Mouse (Mus musculus): ENCODE measurements around the gene Ccdc50. TPM values are rescaled to one million over a fixed set of nuclear protein-coding genes. Genes with fewer than 3 reads are reported as not detected.

The Ccdc50 gene
- polyA plus RNA-seq (2015; fragmentation: Nextera tagmentation; extraction: Ambion mirVana) = 13.1 and 13.4 TPM in 2 replicates

DNA sequence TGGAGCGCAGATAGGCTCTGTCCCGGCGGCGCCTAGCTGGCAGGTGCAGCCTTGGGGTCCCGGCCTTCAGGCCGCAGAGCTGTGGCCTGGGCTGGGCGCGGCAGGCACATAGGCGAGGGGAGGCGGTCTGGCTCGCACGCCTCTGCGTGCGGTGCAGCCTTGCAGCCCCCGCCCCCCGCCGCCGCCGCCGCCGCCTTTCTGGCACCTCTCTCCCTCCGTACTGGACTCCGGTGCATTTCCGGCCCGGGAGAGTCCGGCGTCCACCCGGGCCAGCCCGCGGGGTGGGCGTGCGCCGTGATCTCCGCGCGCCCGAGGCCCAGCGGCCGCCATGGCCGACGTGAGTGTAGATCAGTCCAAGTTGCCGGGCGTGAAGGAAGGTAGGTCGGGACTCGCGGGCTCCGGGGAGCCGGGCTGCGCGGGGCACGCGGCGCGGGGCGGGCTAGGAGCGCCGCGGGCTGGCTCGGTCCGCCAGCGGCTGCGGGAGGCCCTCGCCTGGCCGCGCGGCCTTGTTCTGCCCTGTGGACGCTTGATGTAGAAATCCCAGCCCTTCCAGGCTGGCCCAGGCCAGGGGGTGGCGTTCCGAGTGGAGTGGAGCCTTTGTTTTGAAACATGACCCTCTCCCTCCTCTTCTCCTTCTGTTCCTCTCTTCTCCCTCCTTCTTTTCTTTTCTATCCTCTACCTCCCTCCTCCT lies at the start of gene Ccdc50:
TSS of gene Ccdc50 (plus strand) at position 109 of the 691 bp plus-strand sequence.
- no peaks in the 10 kb centered on the region for H3K27me3 ChIP-seq (ENCODE audit: control insufficient read depth, insufficient read depth, low read depth, low read length)
- peaks cover 14% of the 10 kb centered on the region for H3K4me1 ChIP-seq (ENCODE audit: control insufficient read depth, low read depth, low read length)
- 0% methylated on average over 59 of the region's 69 CpGs for WGBS (ENCODE audit: insufficient replicate concordance)
- ATAC-seq (ENCODE audit: low read depth) = peak; percentile 91
- peak within 1 kb of the TSS; percentile 88 for H3K9ac ChIP-seq (ENCODE audit: low read depth, low read length)
- peak within 1 kb of the TSS; percentile 86 for H3K27ac ChIP-seq (ENCODE audit: low read length)
- peak within 1 kb of the TSS; percentile 61 for H3K4me2 ChIP-seq (ENCODE audit: low read depth, low read length)
- no peaks in the 10 kb centered on the region for H3K9me3 ChIP-seq (replicated peaks; ENCODE audit: control insufficient read depth, low read length)
- peak within 1 kb of the TSS; percentile 79 for H3K4me3 ChIP-seq (ENCODE audit: low read depth, low read length)
- H3K36me3 ChIP-seq (ENCODE audit: control insufficient read depth, insufficient read depth) = no peaks in the 10 kb centered on the region

DNA sequence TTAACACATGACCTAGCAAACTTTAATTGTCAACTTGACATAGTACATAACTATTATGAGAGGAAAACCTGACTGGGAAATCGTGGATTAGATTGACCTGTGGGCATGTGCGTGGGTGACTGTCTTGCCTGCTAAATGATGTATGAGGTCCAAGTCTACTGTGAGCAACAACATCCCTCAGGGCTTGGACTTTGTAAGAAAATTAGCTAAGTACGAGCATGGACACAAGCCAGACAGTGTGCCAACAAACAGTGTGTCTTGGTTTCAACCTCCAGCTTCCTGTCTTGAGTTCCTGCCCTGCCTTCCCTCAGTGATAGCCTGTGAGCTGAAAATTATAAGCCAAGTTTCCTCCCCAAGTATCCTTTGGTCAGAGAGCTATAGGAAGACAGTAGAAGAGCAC lies 41.1 kb upstream of the Ccdc50 start:
- H3K36me3 ChIP-seq (ENCODE audit: control insufficient read depth, insufficient read depth) = no peaks in the 10 kb centered on the region
- 45% methylated on average over 3 of the region's 3 CpGs for WGBS (ENCODE audit: insufficient replicate concordance)
- no peaks in the 10 kb centered on the region for H3K27me3 ChIP-seq (ENCODE audit: control insufficient read depth, insufficient read depth, low read depth, low read length)
- no peak overlapping the region for H3K27ac ChIP-seq (ENCODE audit: low read length)
- no peak overlapping the region for H3K4me3 ChIP-seq (ENCODE audit: low read depth, low read length)
- H3K9ac ChIP-seq (ENCODE audit: low read depth, low read length) = no peak overlapping the region
- no peak for ATAC-seq (ENCODE audit: low read depth)
- H3K9me3 ChIP-seq (replicated peaks; ENCODE audit: control insufficient read depth, low read length) = no peaks in the 10 kb centered on the region
- no peaks in the 10 kb centered on the region for H3K4me1 ChIP-seq (ENCODE audit: control insufficient read depth, low read depth, low read length)
- H3K4me2 ChIP-seq (ENCODE audit: low read depth, low read length) = no peak overlapping the region

DNA sequence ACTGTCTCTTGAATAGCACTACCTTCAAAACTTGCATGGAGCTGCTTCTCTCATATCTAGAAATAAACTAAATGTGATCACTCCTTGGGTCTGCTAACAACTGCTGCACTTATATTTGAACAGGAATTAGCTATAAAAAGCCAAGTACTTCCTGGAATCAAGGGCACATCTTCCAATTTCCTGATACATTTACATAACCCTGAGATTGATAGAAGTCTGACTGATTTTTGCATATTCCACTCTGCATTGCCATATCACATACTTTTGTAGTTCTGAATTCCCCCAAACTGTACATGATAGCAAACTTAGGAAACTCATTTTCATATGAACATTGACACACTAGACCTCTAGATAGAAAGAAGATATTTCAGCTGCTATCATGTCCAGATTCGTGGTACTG lies 40.3 kb upstream of the Ccdc50 start:
- Histone ChIP-seq H3K27ac (ENCODE audit: low read length) (no peak overlapping the region), H3K4me1 (ENCODE audit: control insufficient read depth, low read depth, low read length) (no peaks in the 10 kb centered on the region), H3K9ac (ENCODE audit: low read depth, low read length) (no peak overlapping the region), H3K4me2 (ENCODE audit: low read depth, low read length) (no peak overlapping the region), H3K27me3 (ENCODE audit: control insufficient read depth, insufficient read depth, low read depth, low read length) (no peaks in the 10 kb centered on the region), H3K4me3 (ENCODE audit: low read depth, low read length) (no peak overlapping the region), H3K36me3 (ENCODE audit: control insufficient read depth, insufficient read depth) (no peaks in the 10 kb centered on the region), H3K9me3 (replicated peaks; ENCODE audit: control insufficient read depth, low read length) (no peaks in the 10 kb centered on the region)
- ATAC-seq (ENCODE audit: low read depth) = no peak
- 26% methylated on average over 1 of the region's 1 CpGs for WGBS (ENCODE audit: insufficient replicate concordance)

DNA sequence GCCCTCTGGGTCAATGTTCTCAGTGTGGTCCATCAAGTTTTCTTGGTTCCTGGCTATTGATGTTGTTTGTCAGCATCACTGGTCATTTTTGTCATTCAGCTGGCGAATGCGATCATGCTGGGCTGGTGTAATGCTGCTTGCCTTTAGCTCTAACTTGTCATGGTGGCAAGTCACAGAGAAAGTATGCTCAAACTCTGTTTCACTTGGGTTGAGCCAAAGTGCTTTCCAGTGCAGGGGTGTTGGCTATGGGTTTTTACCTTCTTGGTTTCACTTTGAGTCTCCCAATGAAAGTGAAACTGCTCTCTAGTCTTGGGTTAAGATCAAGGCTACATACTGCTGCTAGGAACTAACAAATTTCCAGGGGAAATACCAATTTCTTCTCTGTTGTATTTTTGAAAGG lies 39.4 kb upstream of the Ccdc50 start:
- no peaks in the 10 kb centered on the region for H3K9me3 ChIP-seq (replicated peaks; ENCODE audit: control insufficient read depth, low read length)
- H3K36me3 ChIP-seq (ENCODE audit: control insufficient read depth, insufficient read depth) = no peaks in the 10 kb centered on the region
- 72% methylated on average over 2 of the region's 2 CpGs for WGBS (ENCODE audit: insufficient replicate concordance)
- no peak overlapping the region for H3K27ac ChIP-seq (ENCODE audit: low read length)
- no peaks in the 10 kb centered on the region for H3K27me3 ChIP-seq (ENCODE audit: control insufficient read depth, insufficient read depth, low read depth, low read length)
- no peak overlapping the region for H3K9ac ChIP-seq (ENCODE audit: low read depth, low read length)
- H3K4me2 ChIP-seq (ENCODE audit: low read depth, low read length) = no peak overlapping the region
- H3K4me3 ChIP-seq (ENCODE audit: low read depth, low read length) = no peak overlapping the region
- ATAC-seq (ENCODE audit: low read depth) = no peak
- H3K4me1 ChIP-seq (ENCODE audit: control insufficient read depth, low read depth, low read length) = no peaks in the 10 kb centered on the region

DNA sequence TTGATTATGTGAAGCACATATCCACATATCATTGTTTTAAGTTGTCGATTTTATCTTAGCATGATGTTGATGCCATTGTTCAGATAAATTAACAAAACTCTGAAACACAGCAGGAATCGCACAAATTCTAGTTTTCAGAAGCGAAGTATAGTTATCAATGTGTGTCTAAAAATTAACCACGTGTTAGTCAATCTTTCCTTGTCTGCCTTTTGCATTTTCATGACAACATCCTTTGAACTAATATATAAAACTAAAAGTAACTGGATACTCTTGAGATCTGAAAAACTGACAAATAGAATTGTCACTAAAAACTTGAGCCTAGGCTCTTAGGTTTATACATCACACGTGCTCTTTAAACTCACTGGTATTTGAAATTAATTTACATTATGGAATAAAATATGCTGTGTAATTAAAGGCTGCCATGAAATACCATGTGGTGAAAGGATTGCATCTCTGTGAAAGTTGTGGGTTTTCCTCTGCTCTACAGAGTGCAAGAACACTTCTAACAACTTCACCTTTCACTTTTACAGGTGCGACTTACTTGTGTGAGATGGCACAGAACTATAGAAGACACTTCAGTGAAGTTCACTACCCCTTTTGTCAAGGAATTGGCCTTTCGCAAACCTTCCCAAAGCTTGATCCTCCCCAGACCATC lies 38.7 kb upstream of the Ccdc50 start:
- Histone ChIP-seq H3K4me3 (ENCODE audit: low read depth, low read length) (no peak overlapping the region), H3K9ac (ENCODE audit: low read depth, low read length) (no peak overlapping the region), H3K36me3 (ENCODE audit: control insufficient read depth, insufficient read depth) (no peaks in the 10 kb centered on the region), H3K4me1 (ENCODE audit: control insufficient read depth, low read depth, low read length) (no peaks in the 10 kb centered on the region), H3K9me3 (replicated peaks; ENCODE audit: control insufficient read depth, low read length) (no peaks in the 10 kb centered on the region), H3K27me3 (ENCODE audit: control insufficient read depth, insufficient read depth, low read depth, low read length) (no peaks in the 10 kb centered on the region), H3K4me2 (ENCODE audit: low read depth, low read length) (no peak overlapping the region), H3K27ac (ENCODE audit: low read length) (no peak overlapping the region)
- 60% methylated on average over 7 of the region's 7 CpGs for whole genome bisulfite sequencing (ENCODE audit: insufficient replicate concordance)
- ATAC-seq (ENCODE audit: low read depth) = no peak

DNA sequence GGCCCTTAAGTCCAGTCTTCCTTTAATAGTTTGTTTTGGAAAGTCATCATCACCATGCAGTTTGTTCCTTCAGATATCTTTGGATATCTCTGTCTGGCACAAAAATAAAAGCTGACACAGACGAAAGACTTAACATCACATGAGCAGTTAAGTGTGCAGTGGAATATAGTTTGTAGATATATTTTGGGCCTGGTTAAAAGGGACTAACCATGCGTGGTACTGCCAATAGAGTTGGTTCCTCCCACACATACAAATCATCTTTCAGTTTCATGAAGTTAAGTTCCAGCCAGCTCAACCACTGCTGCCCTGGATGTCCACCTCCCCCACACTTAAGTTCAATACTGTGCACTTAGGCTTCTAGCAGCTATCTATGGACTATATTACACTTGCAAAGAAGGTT lies 34.2 kb upstream of the Ccdc50 start:
- WGBS (ENCODE audit: insufficient replicate concordance) = 48% methylated on average over 2 of the region's 2 CpGs
- Histone ChIP-seq H3K9ac (ENCODE audit: low read depth, low read length) (no peak overlapping the region), H3K27me3 (ENCODE audit: control insufficient read depth, insufficient read depth, low read depth, low read length) (no peaks in the 10 kb centered on the region), H3K36me3 (ENCODE audit: control insufficient read depth, insufficient read depth) (no peaks in the 10 kb centered on the region), H3K4me3 (ENCODE audit: low read depth, low read length) (no peak overlapping the region), H3K27ac (ENCODE audit: low read length) (no peak overlapping the region), H3K9me3 (replicated peaks; ENCODE audit: control insufficient read depth, low read length) (no peaks in the 10 kb centered on the region), H3K4me2 (ENCODE audit: low read depth, low read length) (no peak overlapping the region), H3K4me1 (ENCODE audit: control insufficient read depth, low read depth, low read length) (no peaks in the 10 kb centered on the region)
- ATAC-seq (ENCODE audit: low read depth) = no peak

DNA sequence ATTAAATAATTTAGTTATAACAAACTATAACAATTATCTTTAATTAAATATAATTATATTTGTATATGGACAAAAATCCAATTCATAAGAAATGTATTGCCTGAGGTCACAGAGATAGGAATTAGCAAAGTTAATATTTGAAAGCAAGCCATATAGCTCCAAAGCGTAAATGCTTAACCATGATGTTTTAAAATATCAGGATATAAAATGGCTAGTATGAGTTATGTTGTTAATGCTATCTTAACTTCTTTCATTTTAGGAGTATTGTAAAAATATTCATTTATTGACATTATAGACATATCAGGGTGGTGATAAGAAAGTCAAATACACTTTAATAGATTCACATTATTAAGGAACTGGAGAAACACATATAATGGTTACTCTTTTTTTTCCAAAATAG lies 28.6 kb upstream of the Ccdc50 start:
- Histone ChIP-seq H3K27ac (ENCODE audit: low read length) (no peak overlapping the region), H3K4me3 (ENCODE audit: low read depth, low read length) (no peak overlapping the region), H3K9ac (ENCODE audit: low read depth, low read length) (no peak overlapping the region), H3K27me3 (ENCODE audit: control insufficient read depth, insufficient read depth, low read depth, low read length) (no peaks in the 10 kb centered on the region), H3K4me1 (ENCODE audit: control insufficient read depth, low read depth, low read length) (no peaks in the 10 kb centered on the region), H3K36me3 (ENCODE audit: control insufficient read depth, insufficient read depth) (no peaks in the 10 kb centered on the region), H3K9me3 (replicated peaks; ENCODE audit: control insufficient read depth, low read length) (no peaks in the 10 kb centered on the region), H3K4me2 (ENCODE audit: low read depth, low read length) (no peak overlapping the region)
- WGBS (ENCODE audit: insufficient replicate concordance) = 78% methylated on average over 1 of the region's 1 CpGs
- no peak for ATAC-seq (ENCODE audit: low read depth)

DNA sequence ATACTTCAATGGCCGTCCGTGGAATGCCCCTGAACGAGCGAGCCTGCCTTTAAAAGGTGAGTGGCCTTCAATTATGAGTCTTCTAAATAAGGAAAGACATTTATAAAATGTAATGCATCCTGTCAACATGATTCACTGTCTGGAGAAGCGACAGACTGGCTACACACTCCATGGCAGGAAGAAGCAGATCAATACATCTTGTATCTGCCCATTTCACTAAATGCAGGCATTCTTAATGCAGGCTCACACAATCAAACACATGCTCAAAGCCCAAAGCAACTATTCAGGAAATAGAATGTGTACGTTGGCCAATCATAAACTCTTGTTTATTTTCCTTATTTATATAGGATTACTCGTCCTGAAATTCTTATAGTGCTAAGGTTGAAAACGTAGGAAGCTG lies 18.5 kb upstream of the Ccdc50 start, which contains the start of gene Uts2b:
TSS of gene Uts2b (minus strand) at position 49 of the 400 bp plus-strand sequence.
- Histone ChIP-seq H3K27me3 (ENCODE audit: control insufficient read depth, insufficient read depth, low read depth, low read length) (no peaks in the 10 kb centered on the region), H3K9ac (ENCODE audit: low read depth, low read length) (no peak within 1 kb of the TSS), H3K9me3 (replicated peaks; ENCODE audit: control insufficient read depth, low read length) (no peaks in the 10 kb centered on the region), H3K36me3 (ENCODE audit: control insufficient read depth, insufficient read depth) (no peaks in the 10 kb centered on the region), H3K4me3 (ENCODE audit: low read depth, low read length) (no peak within 1 kb of the TSS), H3K4me1 (ENCODE audit: control insufficient read depth, low read depth, low read length) (no peaks in the 10 kb centered on the region), H3K27ac (ENCODE audit: low read length) (no peak within 1 kb of the TSS), H3K4me2 (ENCODE audit: low read depth, low read length) (no peak within 1 kb of the TSS)
- ATAC-seq (ENCODE audit: low read depth) = no peak
- 66% methylated on average over 8 of the region's 8 CpGs for WGBS (ENCODE audit: insufficient replicate concordance)

DNA sequence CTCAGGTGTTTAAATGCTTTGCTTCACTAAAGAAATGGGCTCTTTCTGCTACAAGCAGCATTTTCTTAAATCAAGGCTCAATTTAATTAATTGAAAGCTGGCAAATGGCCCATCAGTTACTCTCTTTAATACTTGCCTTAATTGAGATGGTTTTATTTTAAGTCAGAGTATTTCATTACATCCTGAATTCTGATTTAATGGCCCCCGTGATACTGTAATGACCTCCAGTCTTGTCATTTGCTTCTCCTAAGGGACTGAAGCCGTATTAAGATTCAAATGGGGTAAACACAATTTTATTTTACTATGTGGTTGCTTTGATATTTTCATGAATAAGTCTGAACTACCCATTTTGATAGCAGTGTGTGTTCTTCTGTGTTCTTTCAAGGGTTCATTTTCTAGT lies 18.0 kb upstream of the Ccdc50 start:
- no peak for ATAC-seq (ENCODE audit: low read depth)
- 65% methylated on average over 2 of the region's 2 CpGs for WGBS (ENCODE audit: insufficient replicate concordance)

More for the DNA sequence above, 18.0 kb upstream of the Ccdc50 start:
- no peaks in the 10 kb centered on the region for H3K27me3 ChIP-seq (ENCODE audit: control insufficient read depth, insufficient read depth, low read depth, low read length)
- H3K9me3 ChIP-seq (replicated peaks; ENCODE audit: control insufficient read depth, low read length) = no peaks in the 10 kb centered on the region
- H3K4me3 ChIP-seq (ENCODE audit: low read depth, low read length) = no peak overlapping the region
- H3K4me2 ChIP-seq (ENCODE audit: low read depth, low read length) = no peak overlapping the region
- H3K4me1 ChIP-seq (ENCODE audit: control insufficient read depth, low read depth, low read length) = no peaks in the 10 kb centered on the region
- no peak overlapping the region for H3K9ac ChIP-seq (ENCODE audit: low read depth, low read length)
- H3K36me3 ChIP-seq (ENCODE audit: control insufficient read depth, insufficient read depth) = no peaks in the 10 kb centered on the region
- no peak overlapping the region for H3K27ac ChIP-seq (ENCODE audit: low read length)
